Comparison of ENCODE assay signal across 9 mouse cellular contexts in the genomic region with DNA sequence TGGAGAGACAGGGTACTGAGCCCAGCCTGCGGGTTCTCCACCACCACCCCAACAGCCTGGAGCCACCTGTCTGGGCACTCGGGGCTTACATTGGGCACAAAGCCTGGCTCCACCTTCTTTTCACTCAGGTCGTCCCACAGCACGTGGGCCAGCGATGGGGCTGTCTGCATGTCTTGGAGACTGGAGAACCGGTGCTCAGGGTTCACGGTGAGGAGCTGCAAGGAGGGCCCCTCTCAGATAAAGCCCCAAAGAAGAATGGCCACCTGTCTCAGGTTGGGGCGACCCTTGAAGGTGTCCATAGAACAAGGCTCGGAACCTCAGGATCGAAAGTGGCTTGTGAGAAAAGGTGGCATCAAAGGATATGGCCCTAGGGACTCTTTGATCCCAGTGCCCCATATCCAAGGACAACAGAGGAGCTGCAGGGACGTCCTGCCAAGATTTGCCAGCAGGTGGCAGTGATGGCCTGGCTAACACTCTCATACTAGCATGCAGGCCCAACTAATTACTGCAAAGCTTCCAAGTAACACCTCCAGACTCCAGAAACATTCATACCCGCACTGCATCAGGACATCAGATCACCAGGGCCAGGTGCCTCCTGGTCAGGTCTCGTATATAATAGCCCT. TPM values are rescaled to one million over a fixed set of nuclear protein-coding genes. Genes with fewer than 3 reads are reported as not detected.
DNase-seq lines count a peak whose midpoint lies in the region; ATAC-seq and TF ChIP-seq lines count a peak whose summit lies in the region.
"Had no signal": no experiment of that assay in that cellular context is flagged by ENCODE, and none has a peak within 500 bp of the region (broad histone marks: within the 10 kb centered on the region; RNA-seq: fewer than 3 reads in every experiment).

No protein-coding gene starts in this region.

- H3K4me3 ChIP-seq in gastrocnemius, adult 2 months, result no peak overlapping the region
- H3K4me3 ChIP-seq in midbrain, embryonic 10.5 days, result no peak overlapping the region
- H3K4me3 ChIP-seq: myocyte had no signal

- 51% methylated on average over 13 of the region's 13 CpGs for WGBS in midbrain, embryonic 10.5 days

- ATAC-seq in erythroid progenitor cell, adult 5-6 weeks (replicated peaks; ENCODE audit: low FRiP score, poor library complexity, severe bottlenecking), result no peak

- intact Hi-C loops in gastrocnemius, adult 2 months (cut with DNase I), result no loop called here

- peaks cover 9% of the 10 kb centered on the region; the same call in 1 of the 2 replicates for H3K27me3 ChIP-seq in midbrain, embryonic 10.5 days (ENCODE audit: low read depth, poor library complexity, severe bottlenecking)

- H3K36me3 ChIP-seq in midbrain, embryonic 10.5 days, result no peaks in the 10 kb centered on the region

- TF ChIP-seq CTCF in gastrocnemius, adult 2 months (IDR thresholded peaks at IDR 0.05), result peak; percentile 93

- no peaks in the 10 kb centered on the region for H3K9me3 ChIP-seq in midbrain, embryonic 10.5 days (replicated peaks)

- no peaks in the 10 kb centered on the region for H3K4me1 ChIP-seq in midbrain, embryonic 10.5 days

- no peak overlapping the region for H3K27ac ChIP-seq in gastrocnemius, adult 2 months
- no peak overlapping the region for H3K27ac ChIP-seq in midbrain, embryonic 10.5 days (replicated peaks)

- peak; percentile 79 to 95 for DNase-seq in adrenal gland, adult (ENCODE audit: inconsistent age in 2 of 2, low spot score in 1 of 2)
- peak; percentile 90 to 93 for DNase-seq in cerebellum, postnatal 4 days (ENCODE audit: low spot score in 2 of 2)
- peak; percentile 77 for DNase-seq in gastrocnemius, adult 2 months
- DNase-seq in hindlimb bud, embryonic 11.5 days (ENCODE audit: extremely low spot score, low read depth, low spot score), result peak; percentile 44
- DNase-seq in left cerebral cortex, adult 11 months (ENCODE audit: low spot score), result peak; percentile 84
- DNase-seq in midbrain, embryonic 10.5 days (ENCODE audit: low spot score), result peak; percentile 82
- DNase-seq in right cerebral cortex, postnatal 4 days, result peak; percentile 91

RNA-seq across cellular contexts. Expression of gene Dpysl4, which starts 33.5 kb away (rescaled TPM):
- under 1 TPM; 0.23 to 0.75 TPM for total RNA-seq in gastrocnemius, adult 2 months (2021)
- polyA plus RNA-seq in midbrain, embryonic 10.5 days (2016; fragmentation: Nextera tagmentation; extraction: Ambion mirVana), result 107 and 159 TPM in 2 replicates
- not detected in 2 replicates for total RNA-seq in erythroid progenitor cell, adult 5-6 weeks (2015; ENCODE audit: low replicate concordance)
- not detected in 2 replicates for total RNA-seq in erythroid progenitor cell, adult 5-6 weeks (2017; ENCODE audit: low replicate concordance)
- polyA plus RNA-seq: myocyte had no signal
